Mouse (Mus musculus): Measurements from ENCODE around the gene Spock1. TPM values are rescaled to one million over a fixed set of nuclear protein-coding genes. Genes with fewer than 3 reads are reported as not detected.

Gene Spock1
- polyA plus RNA-seq, 1 experiment from 2014 or later, result 0.06 TPM

DNA sequence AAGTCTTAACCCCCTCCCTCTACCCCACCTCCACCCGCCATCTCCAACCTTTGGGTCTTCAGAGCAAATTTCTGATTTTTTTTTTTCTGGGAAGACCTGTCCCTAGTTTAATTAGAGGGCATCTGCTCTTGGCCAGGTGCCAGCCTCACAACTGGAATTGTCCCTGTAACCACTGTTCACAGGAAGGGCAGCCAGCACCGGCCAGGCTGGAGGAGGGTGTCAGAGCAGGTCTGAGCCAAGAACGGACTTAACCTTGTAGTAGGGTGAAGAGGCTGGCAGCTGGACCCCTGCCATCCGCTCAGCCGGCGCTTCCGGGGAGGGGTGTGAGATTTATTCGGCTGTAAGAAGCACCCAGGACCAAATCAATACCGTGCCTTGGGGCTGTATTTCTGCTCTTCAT is 3.0 kb upstream of the Spock1 start:
- Histone ChIP-seq H3K9me3 (replicated peaks) (no peaks in the 10 kb centered on the region), H3K36me3 (replicated peaks) (no peaks in the 10 kb centered on the region), H3K27me3 (peaks cover 20% of the 10 kb centered on the region), H3K27ac (replicated peaks) (no peak overlapping the region), H3K9ac (no peak overlapping the region), H3K4me2 (no peak overlapping the region), H3K4me3 (replicated peaks) (no peak overlapping the region), H3K4me1 (replicated peaks) (no peaks in the 10 kb centered on the region)
- ATAC-seq (ENCODE audit: insufficient read depth), result no peak
- WGBS (ENCODE audit: insufficient replicate concordance), result 70% methylated on average over 9 of the region's 9 CpGs

- ATAC-seq (ENCODE audit: insufficient read depth), result no peak
- no peaks in the 10 kb centered on the region for H3K36me3 ChIP-seq (replicated peaks)
- peaks cover 23% of the 10 kb centered on the region for H3K27me3 ChIP-seq
These were observed 485 bp downstream of the Spock1 start for GRCm38 (mm10) chr13:57907428-57908265.

GRCm38 (mm10) chr13:57894597-57894996 is 13.5 kb downstream of the Spock1 start:
- 75% methylated on average over 8 of the region's 8 CpGs for WGBS (ENCODE audit: insufficient replicate concordance)
- ATAC-seq (ENCODE audit: insufficient read depth), result no peak
- Histone ChIP-seq H3K27me3 (no peaks in the 10 kb centered on the region), H3K4me3 (replicated peaks) (no peak overlapping the region), H3K4me1 (replicated peaks) (no peaks in the 10 kb centered on the region), H3K4me2 (no peak overlapping the region), H3K36me3 (replicated peaks) (no peaks in the 10 kb centered on the region), H3K27ac (replicated peaks) (no peak overlapping the region), H3K9ac (no peak overlapping the region), H3K9me3 (replicated peaks) (no peaks in the 10 kb centered on the region)

More at GRCm38 (mm10) chr13:57907428-57908265, 485 bp downstream of the Spock1 start:
- Histone ChIP-seq H3K4me3 (replicated peaks) (0 out of 2 replicates have a peak overlapping the region, but pooled peaks have one; percentile 14), H3K9ac (no peak overlapping the region), H3K4me2 (peak overlapping the region; percentile 39), H3K4me1 (replicated peaks) (no peaks in the 10 kb centered on the region), H3K9me3 (replicated peaks) (no peaks in the 10 kb centered on the region), H3K27ac (replicated peaks) (no peak overlapping the region)
- WGBS (ENCODE audit: insufficient replicate concordance), result 5% methylated on average over 60 of the region's 60 CpGs

DNA sequence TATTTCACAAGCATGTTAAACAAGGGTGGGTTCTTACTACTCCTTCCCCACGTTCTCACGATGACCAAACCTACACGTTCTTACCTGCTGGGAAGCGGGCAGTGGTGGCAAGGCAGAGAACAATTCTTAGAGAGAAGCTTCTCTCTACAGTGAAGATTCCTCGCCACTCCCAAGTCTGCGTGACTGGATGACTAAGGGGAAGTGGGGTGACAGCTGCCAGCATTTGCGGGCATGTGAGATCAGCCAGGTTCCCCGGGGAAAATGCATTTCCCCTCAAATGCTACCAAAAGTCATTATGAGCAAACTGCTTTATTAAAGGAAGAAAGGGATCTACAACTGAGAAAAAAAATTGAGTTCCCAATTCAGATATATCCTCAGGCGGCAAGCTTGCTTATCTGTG is 18.4 kb downstream of the Spock1 start:
- no peak overlapping the region for H3K9ac ChIP-seq
- no peak overlapping the region for H3K4me2 ChIP-seq
- WGBS (ENCODE audit: insufficient replicate concordance), result 56% methylated on average over 9 of the region's 9 CpGs
- no peak overlapping the region for H3K4me3 ChIP-seq (replicated peaks)
- no peaks in the 10 kb centered on the region for H3K9me3 ChIP-seq (replicated peaks)
- H3K36me3 ChIP-seq (replicated peaks), result no peaks in the 10 kb centered on the region
- H3K27me3 ChIP-seq, result no peaks in the 10 kb centered on the region
- ATAC-seq (ENCODE audit: insufficient read depth), result no peak
- no peak overlapping the region for H3K27ac ChIP-seq (replicated peaks)
- H3K4me1 ChIP-seq (replicated peaks), result no peaks in the 10 kb centered on the region

DNA sequence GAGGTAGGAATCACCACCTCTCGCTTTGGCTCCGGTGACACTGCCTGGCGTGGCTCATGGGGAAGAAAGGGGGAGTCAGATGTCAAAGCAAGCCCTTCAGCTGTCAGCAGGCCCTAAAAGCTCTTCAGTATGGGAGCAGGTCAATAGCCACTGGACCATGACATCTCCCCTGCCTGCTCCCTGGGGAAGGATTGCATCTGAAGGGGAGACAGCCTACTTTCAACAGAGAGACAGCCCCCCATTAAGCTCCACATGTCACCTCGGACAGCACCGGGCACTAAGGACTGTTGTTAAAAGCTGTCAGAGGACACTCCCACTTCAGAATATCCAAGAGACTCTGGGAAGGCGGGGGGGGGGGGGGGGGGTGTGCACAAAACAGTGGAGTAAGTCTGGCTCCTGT is 19.1 kb downstream of the Spock1 start:
- Histone ChIP-seq H3K36me3 (replicated peaks) (no peaks in the 10 kb centered on the region), H3K4me3 (replicated peaks) (no peak overlapping the region), H3K27me3 (no peaks in the 10 kb centered on the region), H3K9ac (no peak overlapping the region), H3K4me1 (replicated peaks) (no peaks in the 10 kb centered on the region), H3K4me2 (no peak overlapping the region), H3K9me3 (replicated peaks) (no peaks in the 10 kb centered on the region), H3K27ac (replicated peaks) (no peak overlapping the region)
- no peak for ATAC-seq (ENCODE audit: insufficient read depth)
- WGBS (ENCODE audit: insufficient replicate concordance), result 21% methylated on average over 6 of the region's 6 CpGs

- 42% methylated on average over 4 of the region's 4 CpGs for WGBS (ENCODE audit: insufficient replicate concordance)
- Histone ChIP-seq H3K4me3 (replicated peaks) (no peak overlapping the region), H3K9ac (no peak overlapping the region), H3K4me2 (no peak overlapping the region), H3K4me1 (replicated peaks) (no peaks in the 10 kb centered on the region), H3K9me3 (replicated peaks) (no peaks in the 10 kb centered on the region), H3K27ac (replicated peaks) (no peak overlapping the region), H3K36me3 (replicated peaks) (no peaks in the 10 kb centered on the region), H3K27me3 (no peaks in the 10 kb centered on the region)
- ATAC-seq (ENCODE audit: insufficient read depth), result no peak
These were observed 28.3 kb downstream of the Spock1 start for GRCm38 (mm10) chr13:57879817-57880216.

DNA sequence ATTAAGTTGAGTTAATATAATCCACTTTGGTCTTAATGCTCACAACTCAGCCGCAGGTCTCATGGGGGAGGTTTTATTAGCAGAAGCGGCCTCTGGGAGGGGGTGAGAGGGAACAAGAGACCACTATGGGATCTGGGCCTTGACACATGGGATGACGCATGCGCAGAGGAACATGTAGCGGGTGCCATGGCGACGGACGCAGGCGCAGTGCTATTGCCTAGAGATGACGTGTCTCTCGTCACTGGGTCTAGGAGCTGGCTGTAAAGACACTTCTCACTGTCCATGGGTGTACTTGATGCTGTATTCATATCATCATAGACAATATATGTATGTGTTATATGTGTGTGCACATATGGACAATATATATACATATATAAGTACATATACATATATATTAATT is 29.3 kb downstream of the Spock1 start:
- no peak for ATAC-seq (ENCODE audit: insufficient read depth)
- no peak overlapping the region for H3K4me3 ChIP-seq (replicated peaks)
- no peaks in the 10 kb centered on the region for H3K9me3 ChIP-seq (replicated peaks)
- 83% methylated on average over 11 of the region's 11 CpGs for WGBS (ENCODE audit: insufficient replicate concordance)
- no peak overlapping the region for H3K27ac ChIP-seq (replicated peaks)
- no peaks in the 10 kb centered on the region for H3K4me1 ChIP-seq (replicated peaks)
- no peak overlapping the region for H3K4me2 ChIP-seq
- no peak overlapping the region for H3K9ac ChIP-seq
- H3K36me3 ChIP-seq (replicated peaks), result no peaks in the 10 kb centered on the region
- H3K27me3 ChIP-seq, result no peaks in the 10 kb centered on the region

- no peak overlapping the region for H3K4me3 ChIP-seq (replicated peaks)
- H3K4me1 ChIP-seq (replicated peaks), result no peaks in the 10 kb centered on the region
- no peak for ATAC-seq (ENCODE audit: insufficient read depth)
- WGBS (ENCODE audit: insufficient replicate concordance), result 59% methylated on average over 10 of the region's 10 CpGs
- no peaks in the 10 kb centered on the region for H3K27me3 ChIP-seq
- no peak overlapping the region for H3K9ac ChIP-seq
- H3K27ac ChIP-seq (replicated peaks), result no peak overlapping the region
- no peak overlapping the region for H3K4me2 ChIP-seq
- no peaks in the 10 kb centered on the region for H3K36me3 ChIP-seq (replicated peaks)
- H3K9me3 ChIP-seq (replicated peaks), result no peaks in the 10 kb centered on the region
These were observed 30.4 kb downstream of the Spock1 start for GRCm38 (mm10) chr13:57877782-57878181.

GRCm38 (mm10) chr13:57876966-57877365 is 31.2 kb downstream of the Spock1 start:
- H3K9ac ChIP-seq, result no peak overlapping the region
- no peaks in the 10 kb centered on the region for H3K9me3 ChIP-seq (replicated peaks)
- H3K4me3 ChIP-seq (replicated peaks), result no peak overlapping the region
- no peaks in the 10 kb centered on the region for H3K27me3 ChIP-seq
- no peak for ATAC-seq (ENCODE audit: insufficient read depth)
- H3K36me3 ChIP-seq (replicated peaks), result no peaks in the 10 kb centered on the region
- H3K27ac ChIP-seq (replicated peaks), result no peak overlapping the region
- H3K4me2 ChIP-seq, result no peak overlapping the region
- 74% methylated on average over 5 of the region's 5 CpGs for WGBS (ENCODE audit: insufficient replicate concordance)
- H3K4me1 ChIP-seq (replicated peaks), result no peaks in the 10 kb centered on the region

DNA sequence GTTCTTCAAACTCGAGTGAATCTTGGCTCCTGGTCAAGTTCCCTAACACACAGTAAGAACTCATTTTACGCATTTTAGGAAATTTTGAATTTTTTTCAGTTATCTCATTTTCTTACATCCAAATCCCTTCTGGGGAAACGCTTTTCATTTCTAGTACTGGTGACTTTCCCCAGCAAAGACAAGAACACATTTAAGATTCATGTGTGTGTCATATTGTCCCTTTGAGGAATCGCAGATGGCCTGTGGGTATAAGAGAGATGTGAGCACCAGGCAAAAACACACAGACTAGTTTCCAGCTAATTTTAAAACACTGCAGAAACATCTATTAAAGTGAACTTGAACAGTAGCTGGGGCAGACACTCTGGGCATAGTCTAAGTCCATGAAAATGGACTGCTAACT is 38.1 kb downstream of the Spock1 start:
- WGBS (ENCODE audit: insufficient replicate concordance), result 60% methylated on average over 4 of the region's 4 CpGs
- no peak overlapping the region for H3K4me2 ChIP-seq
- no peak overlapping the region for H3K4me3 ChIP-seq (replicated peaks)
- ATAC-seq (ENCODE audit: insufficient read depth), result no peak
- no peaks in the 10 kb centered on the region for H3K4me1 ChIP-seq (replicated peaks)
- H3K27ac ChIP-seq (replicated peaks), result no peak overlapping the region
- H3K36me3 ChIP-seq (replicated peaks), result no peaks in the 10 kb centered on the region
- no peaks in the 10 kb centered on the region for H3K9me3 ChIP-seq (replicated peaks)
- no peak overlapping the region for H3K9ac ChIP-seq
- H3K27me3 ChIP-seq, result no peaks in the 10 kb centered on the region

DNA sequence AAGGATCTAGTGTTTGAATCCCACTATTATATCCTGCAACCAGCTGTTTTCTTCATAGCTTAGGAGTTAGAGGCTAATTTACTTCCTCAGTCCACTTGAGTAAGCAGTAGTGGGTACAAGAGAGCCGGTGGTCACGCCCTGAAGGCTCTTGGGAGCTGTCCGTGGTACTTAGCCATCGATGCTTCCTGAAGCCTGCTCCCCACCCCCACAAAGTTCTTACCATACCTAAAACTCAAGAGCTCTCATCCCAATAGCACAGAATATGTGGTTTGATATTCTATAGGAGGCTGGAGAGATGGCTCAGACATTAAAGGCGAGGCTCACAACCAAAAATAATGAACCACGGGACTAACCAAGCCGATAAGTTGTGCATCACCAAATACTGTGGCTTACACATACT is 40.5 kb downstream of the Spock1 start:
- no peak for ATAC-seq (ENCODE audit: insufficient read depth)
- Histone ChIP-seq H3K36me3 (replicated peaks) (no peaks in the 10 kb centered on the region), H3K4me2 (no peak overlapping the region), H3K27ac (replicated peaks) (no peak overlapping the region), H3K9ac (no peak overlapping the region), H3K27me3 (no peaks in the 10 kb centered on the region), H3K9me3 (replicated peaks) (no peaks in the 10 kb centered on the region), H3K4me3 (replicated peaks) (no peak overlapping the region), H3K4me1 (replicated peaks) (no peaks in the 10 kb centered on the region)
- 49% methylated on average over 7 of the region's 7 CpGs for WGBS (ENCODE audit: insufficient replicate concordance)

DNA sequence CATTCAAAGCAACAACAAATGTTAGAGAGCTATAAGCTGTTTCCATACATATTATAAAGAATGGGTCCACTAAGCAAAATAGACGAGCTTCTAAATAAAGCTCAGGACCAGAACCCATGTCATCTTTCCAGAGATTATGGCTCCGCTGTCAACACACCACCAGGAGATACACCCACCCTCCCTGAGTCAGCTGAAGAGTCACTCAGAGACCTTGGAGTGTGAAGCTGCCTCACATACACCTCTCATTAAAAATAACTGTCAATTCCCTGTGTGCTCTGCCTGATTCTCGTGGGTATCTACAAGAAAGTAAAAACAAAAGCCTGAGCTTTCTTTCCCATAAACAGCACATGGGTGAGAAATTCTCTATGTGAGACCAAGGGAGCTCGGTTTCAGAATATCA is 43.1 kb downstream of the Spock1 start:
- Histone ChIP-seq H3K27me3 (no peaks in the 10 kb centered on the region), H3K9ac (no peak overlapping the region), H3K36me3 (replicated peaks) (no peaks in the 10 kb centered on the region), H3K27ac (replicated peaks) (no peak overlapping the region), H3K4me2 (no peak overlapping the region), H3K9me3 (replicated peaks) (no peaks in the 10 kb centered on the region), H3K4me3 (replicated peaks) (no peak overlapping the region), H3K4me1 (replicated peaks) (no peaks in the 10 kb centered on the region)
- 41% methylated on average over 4 of the region's 4 CpGs for WGBS (ENCODE audit: insufficient replicate concordance)
- no peak for ATAC-seq (ENCODE audit: insufficient read depth)
